23 mouse cellular contexts compared by ENCODE assay signal in the genomic region with DNA sequence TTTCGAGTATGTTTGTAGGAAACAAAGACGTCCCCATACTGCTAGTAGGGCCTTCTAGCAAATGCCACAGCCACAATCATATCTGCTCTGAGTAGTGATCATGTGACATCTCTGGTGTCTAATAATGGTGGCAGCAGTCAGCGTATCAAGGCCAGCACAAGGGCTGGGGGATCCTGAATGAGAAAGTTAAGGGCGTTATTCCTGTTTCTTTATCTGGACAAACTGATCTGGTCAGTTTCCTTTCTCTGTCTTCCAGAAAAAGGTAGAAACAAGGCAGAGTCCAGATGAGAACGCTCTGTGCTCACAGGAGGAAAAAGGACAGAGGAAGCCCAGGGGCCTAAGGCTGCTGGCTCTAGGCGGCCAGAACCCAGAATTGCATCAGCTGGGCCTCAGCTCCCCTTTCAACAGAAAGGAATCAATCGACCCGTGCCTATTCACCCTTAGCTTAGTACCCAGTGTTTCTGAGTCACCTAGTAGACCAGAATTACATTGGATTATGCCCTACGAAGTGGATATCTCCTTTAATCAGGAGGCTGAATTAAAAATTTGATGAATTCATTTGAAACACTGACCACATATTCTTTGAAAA. TPM values are rescaled to one million over a fixed set of nuclear protein-coding genes. Genes with fewer than 3 reads are reported as not detected.
A peak's percentile ranks its signal among the peaks of the same experiment; 100 is the strongest.
DNase-seq lines count a peak whose midpoint lies in the region; ATAC-seq and TF ChIP-seq lines count a peak whose summit lies in the region.
"Had no signal": no experiment of that assay in that cellular context is flagged by ENCODE, and none has a peak within 500 bp of the region (broad histone marks: within the 10 kb centered on the region; RNA-seq: fewer than 3 reads in every experiment).

No protein-coding gene starts in this region.

- peak overlapping the region; percentile 48; the same call in 1 of the 2 replicates for H3K27ac ChIP-seq in ES-Bruce4 (ENCODE audit: insufficient read depth, low read length)
- H3K27ac ChIP-seq in liver, embryonic 15.5 days (replicated peaks): peak overlapping the region; percentile 91
- H3K27ac ChIP-seq: embryonic facial prominence, embryonic 10.5 days; forebrain, embryonic 12.5 days; heart, embryonic 15.5 days; left cerebral cortex, adult 2 months; midbrain, embryonic 10.5 days; neural tube, embryonic 15.5 days; stomach, embryonic 15.5 days had no signal

- TF ChIP-seq POLR2A in ES-Bruce4 (IDR thresholded peaks at IDR 0.05; ENCODE audit: insufficient read depth, low read length): no peak

- H3K36me3 ChIP-seq in ES-Bruce4 (ENCODE audit: control insufficient read depth, insufficient read depth, low read length, poor library complexity, severe bottlenecking): no peaks in the 10 kb centered on the region
- H3K36me3 ChIP-seq in liver, embryonic 15.5 days (replicated peaks): no peaks in the 10 kb centered on the region
- H3K36me3 ChIP-seq: embryonic facial prominence, embryonic 10.5 days; forebrain, embryonic 12.5 days; heart, embryonic 15.5 days; midbrain, embryonic 10.5 days; neural tube, embryonic 15.5 days; stomach, embryonic 15.5 days had no signal

- peak; percentile 64 for ATAC-seq in liver, embryonic 15.5 days (ENCODE audit: insufficient read depth)
- no peak for ATAC-seq in activated CD4-positive, CD25-positive, alpha-beta regulatory T cell, adult 4 months
- ATAC-seq: hindbrain, embryonic 16.5 days; intestine, postnatal 0 days had no signal

- peak; percentile 87 for DNase-seq in MEL-GATA-1-ER (ENCODE audit: extremely low read depth, low read depth)
- DNase-seq in liver: peak; percentile 57
- no peak for DNase-seq in c-Kit-positive CD71-positive TER-119-positive erythroid progenitor cells, embryonic 14.5 days (ENCODE audit: low spot score)
- DNase-seq in cerebellum, postnatal 25 days: no peak
- no peak for DNase-seq in layer of hippocampus, postnatal 25 days (ENCODE audit: extremely low spot score in 1 of 2, low spot score in 1 of 2)
- DNase-seq: adrenal gland, adult 2 months; cerebellum, adult 9-10 months; gastrocnemius, postnatal 36 days; heart, postnatal 36 days; kidney, postnatal 25 days; lung, postnatal 4 days had no signal

- no peak for TF ChIP-seq EP300 in ES-Bruce4 (IDR thresholded peaks at IDR 0.05; ENCODE audit: insufficient read depth, low read depth, low read length)

- no peak overlapping the region for H3K9ac ChIP-seq in ES-Bruce4 (ENCODE audit: low read depth, poor library complexity, severe bottlenecking)
- H3K9ac ChIP-seq in liver, embryonic 15.5 days: peak overlapping the region; percentile 47; the same call in 1 of the 2 replicates
- H3K9ac ChIP-seq: forebrain, embryonic 12.5 days; heart, embryonic 15.5 days; neural tube, embryonic 15.5 days; stomach, embryonic 15.5 days had no signal

- H3K27me3 ChIP-seq in ES-Bruce4 (ENCODE audit: control insufficient read depth, insufficient read depth, low read length, poor library complexity, severe bottlenecking): no peaks in the 10 kb centered on the region
- H3K27me3 ChIP-seq in liver, embryonic 15.5 days: no peaks in the 10 kb centered on the region
- H3K27me3 ChIP-seq: forebrain, embryonic 12.5 days; heart, embryonic 15.5 days; neural tube, embryonic 15.5 days; stomach, embryonic 15.5 days had no signal

- no peak overlapping the region for H3K4me3 ChIP-seq in ES-Bruce4 (ENCODE audit: low read depth, low read length)
- H3K4me3 ChIP-seq in liver, embryonic 15.5 days (replicated peaks): no peak overlapping the region
- H3K4me3 ChIP-seq: embryonic facial prominence, embryonic 10.5 days; forebrain, embryonic 12.5 days; heart, embryonic 15.5 days; left cerebral cortex, adult 2 months; midbrain, embryonic 10.5 days; neural tube, embryonic 15.5 days; stomach, embryonic 15.5 days had no signal

- H3K4me2 ChIP-seq in liver, embryonic 15.5 days: peak overlapping the region; percentile 37
- H3K4me2 ChIP-seq: forebrain, embryonic 12.5 days; heart, embryonic 15.5 days; neural tube, embryonic 15.5 days; stomach, embryonic 15.5 days had no signal

- H3K4me1 ChIP-seq in ES-Bruce4 (ENCODE audit: control insufficient read depth, insufficient read depth, low read length): peaks cover 3% of the 10 kb centered on the region
- peaks cover 88% of the 10 kb centered on the region for H3K4me1 ChIP-seq in liver, embryonic 15.5 days (replicated peaks)
- H3K4me1 ChIP-seq: forebrain, embryonic 12.5 days; neural tube, embryonic 15.5 days; stomach, embryonic 15.5 days had no signal

- no peak for TF ChIP-seq CTCF in ES-Bruce4 (IDR thresholded peaks at IDR 0.05; ENCODE audit: low read depth, low read length)

- 22% methylated on average over 9 of the region's 9 CpGs for WGBS in liver, embryonic 15.5 days (ENCODE audit: insufficient replicate concordance)

- H3K9me3 ChIP-seq in ES-Bruce4 (replicated peaks; ENCODE audit: control insufficient read depth, insufficient read depth, low read length, poor library complexity, severe bottlenecking): no peaks in the 10 kb centered on the region
- H3K9me3 ChIP-seq in liver, embryonic 15.5 days (replicated peaks): no peaks in the 10 kb centered on the region
- H3K9me3 ChIP-seq: embryonic facial prominence, embryonic 10.5 days; forebrain, embryonic 12.5 days; heart, embryonic 15.5 days; midbrain, embryonic 10.5 days; neural tube, embryonic 15.5 days; stomach, embryonic 15.5 days had no signal

RNA-seq across cellular contexts. Expression of a gene that starts 11.9 kb away (rescaled TPM):
- not detected in 2 replicates for polyA plus RNA-seq in ES-Bruce4 (2011; ENCODE audit: insufficient read depth, insufficient read length, low read depth, missing spikeins)
- 7.7 and 8.2 TPM in 2 replicates for polyA plus RNA-seq in liver, embryonic 15.5 days (2015; fragmentation: Nextera tagmentation; extraction: Ambion mirVana)
- 1 to 10 TPM; 2.7 to 3.4 TPM for total RNA-seq in layer of hippocampus, postnatal 25 days (2021)
- under 1 TPM in 1 of 2 experiments, not detected in 1; 0.18 TPM for polyA plus RNA-seq in activated CD4-positive, CD25-positive, alpha-beta regulatory T cell, adult 4 months (2017; shearing (Covaris generic))
- polyA plus RNA-seq: embryonic facial prominence, embryonic 10.5 days had no signal

RNA-seq across cellular contexts. Expression of a gene that starts 59.0 kb away (rescaled TPM):
- 1.9 and 2.0 TPM in 2 replicates for polyA plus RNA-seq in ES-Bruce4 (2011; ENCODE audit: insufficient read depth, insufficient read length, low read depth, missing spikeins)
- polyA plus RNA-seq in liver, embryonic 15.5 days (2015; fragmentation: Nextera tagmentation; extraction: Ambion mirVana): 0.92 and 1.0 TPM in 2 replicates
- 1 to 10 TPM; 2.9 to 4.2 TPM for total RNA-seq in layer of hippocampus, postnatal 25 days (2021)
- polyA plus RNA-seq in activated CD4-positive, CD25-positive, alpha-beta regulatory T cell, adult 4 months (2017; shearing (Covaris generic)): not detected

Comparison
In these comparisons a context has a peak if more than half of its experiments do, and no peak if none do; other contexts are left out.
1. DNase-seq: peak in MEL-GATA-1-ER (single experiment) and liver (single experiment); none in c-Kit-positive CD71-positive TER-119-positive erythroid progenitor cells, embryonic 14.5 days (single experiment), cerebellum, postnatal 25 days (0 of 2) and layer of hippocampus, postnatal 25 days (0 of 2).